Mouse (Mus musculus) heart, adult 2 months (tissue): ENCODE results near the gene Rap1gap2.

Source experiments
- CTCF ChIP-seq: fragments of 200-600 bp; IDR thresholded peaks from 2 replicates; pipeline ENCODE4 v1.8.1; 2022; ENCODE audit warnings: antibody characterized with exemption, mild to moderate bottlenecking, moderate library complexity
- POLR2A ChIP-seq: fragments of 200-500 bp; IDR thresholded peaks from 2 replicates; pipeline ENCODE4 v1.6.1; 2011; ENCODE audit warnings: mild to moderate bottlenecking, low read depth, low read length, control low read depth; ENCODE audit not compliant: insufficient read depth

GRCm38 (mm10) chr11:74483871-74484270 is 126.8 kb downstream of the Rap1gap2 start:
- TF ChIP-seq CTCF (no peak), POLR2A (no peak)
